Mouse (Mus musculus) liver, adult (tissue): ENCODE results near the gene Tbpl1.

Experiments
- GATA4 ChIP-seq: IDR thresholded peaks from 2 replicates; pipeline ENCODE4 v1.6.1; 2014; ENCODE audit warnings: mild to moderate bottlenecking, low read length; ENCODE audit not compliant: insufficient replicate concordance

The Tbpl1 gene

GRCm38 (mm10) chr10:22731272-22732093, at the start of gene Tbpl1:
Tbpl1 (minus strand) TSS chr10:22731938.
- TF ChIP-seq GATA4, result peak; percentile 51; the same call in 1 of the 2 replicates

- TF ChIP-seq GATA4, result no peak
Measured at GRCm38 (mm10) chr10:22781466-22781865, 49.7 kb upstream of the Tbpl1 start.

- no peak for TF ChIP-seq GATA4
Measured at GRCm38 (mm10) chr10:22777939-22778338, 46.2 kb upstream of the Tbpl1 start.

GRCm38 (mm10) chr10:22776007-22776698, 44.4 kb upstream of the Tbpl1 start:
- no peak for TF ChIP-seq GATA4

GRCm38 (mm10) chr10:22775456-22775855, 43.7 kb upstream of the Tbpl1 start:
- TF ChIP-seq GATA4, result no peak

GRCm38 (mm10) chr10:22774626-22775025, 42.9 kb upstream of the Tbpl1 start:
- TF ChIP-seq GATA4, result peak; percentile 62; the same call in 1 of the 2 replicates

- TF ChIP-seq GATA4, result no peak
Measured at GRCm38 (mm10) chr10:22754240-22754639, 22.5 kb upstream of the Tbpl1 start.

- no peak for TF ChIP-seq GATA4
Measured at GRCm38 (mm10) chr10:22751175-22751682, 19.5 kb upstream of the Tbpl1 start.

GRCm38 (mm10) chr10:22746334-22747322, 14.9 kb upstream of the Tbpl1 start:
- no peak for TF ChIP-seq GATA4

GRCm38 (mm10) chr10:22745922-22746321, 14.2 kb upstream of the Tbpl1 start:
- no peak for TF ChIP-seq GATA4

GRCm38 (mm10) chr10:22732181-22732580, 443 bp upstream of the Tbpl1 start:
- TF ChIP-seq GATA4, result no peak

- TF ChIP-seq GATA4, result no peak
Measured at GRCm38 (mm10) chr10:22730992-22731271, 806 bp downstream of the Tbpl1 start.

GRCm38 (mm10) chr10:22730266-22730991, 1.3 kb downstream of the Tbpl1 start:
- no peak for TF ChIP-seq GATA4

GRCm38 (mm10) chr10:22728257-22728656, 3.5 kb downstream of the Tbpl1 start:
- TF ChIP-seq GATA4, result no peak
